Mouse (Mus musculus) C3H10T1/2 (cell line): ENCODE measurements around the gene Ric8a. TPM values are rescaled to one million over a fixed set of nuclear protein-coding genes. Genes with fewer than 3 reads are reported as not detected.

ENCODE experiments used
- polyA plus RNA-seq, 2 experiments: library from polyadenylated mRNA; unstranded; fragments of >200 nt; fragmentation: generic; extraction: Trizol; gene quantifications; one replicate each; pipeline ENCODE4 v1.2.1; 2012; ENCODE audit warnings: missing spikeins in 2 of 2

The Ric8a gene
- polyA plus RNA-seq: 10 to 100 TPM; 19.4 to 29.0 TPM

DNA sequence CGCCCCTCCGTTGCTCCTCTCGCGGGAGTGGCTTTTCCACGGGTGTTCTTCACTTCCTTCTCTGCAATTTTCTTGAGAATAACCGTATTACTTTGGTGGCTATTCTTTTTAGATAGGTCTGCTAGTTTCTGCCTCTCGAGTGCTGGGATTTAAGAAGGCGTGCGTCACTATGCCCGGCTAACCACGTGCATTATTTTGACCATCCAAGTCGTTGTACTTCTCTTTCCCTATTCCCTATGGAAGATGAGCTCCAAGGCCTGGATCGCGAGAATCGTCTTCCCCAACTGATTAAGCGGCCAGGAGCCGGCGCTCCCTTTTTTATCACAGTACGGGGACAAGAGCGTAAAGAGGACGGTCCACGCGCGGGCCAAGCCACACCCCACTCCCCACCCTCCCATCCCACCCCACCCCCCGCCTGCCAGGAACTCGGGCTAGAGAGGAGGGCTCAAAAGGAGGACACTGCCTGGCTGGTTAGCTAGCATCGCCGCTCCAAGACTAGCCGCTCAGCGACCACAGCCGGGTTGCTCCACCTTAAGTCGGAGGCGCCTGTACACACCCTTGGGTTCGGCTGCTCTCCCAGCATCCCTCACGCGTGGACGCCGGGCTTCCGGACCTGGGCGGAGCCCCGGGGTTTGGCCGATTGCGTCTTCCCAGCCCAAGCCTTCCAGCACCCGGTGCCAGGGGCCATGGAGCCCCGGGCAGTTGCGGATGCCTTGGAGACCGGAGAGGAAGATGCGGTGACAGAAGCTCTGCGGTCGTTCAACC is at the start of gene Ric8a:
TSS of gene Ric8a (plus strand) at position 173 of the 765 bp plus-strand sequence.

DNA sequence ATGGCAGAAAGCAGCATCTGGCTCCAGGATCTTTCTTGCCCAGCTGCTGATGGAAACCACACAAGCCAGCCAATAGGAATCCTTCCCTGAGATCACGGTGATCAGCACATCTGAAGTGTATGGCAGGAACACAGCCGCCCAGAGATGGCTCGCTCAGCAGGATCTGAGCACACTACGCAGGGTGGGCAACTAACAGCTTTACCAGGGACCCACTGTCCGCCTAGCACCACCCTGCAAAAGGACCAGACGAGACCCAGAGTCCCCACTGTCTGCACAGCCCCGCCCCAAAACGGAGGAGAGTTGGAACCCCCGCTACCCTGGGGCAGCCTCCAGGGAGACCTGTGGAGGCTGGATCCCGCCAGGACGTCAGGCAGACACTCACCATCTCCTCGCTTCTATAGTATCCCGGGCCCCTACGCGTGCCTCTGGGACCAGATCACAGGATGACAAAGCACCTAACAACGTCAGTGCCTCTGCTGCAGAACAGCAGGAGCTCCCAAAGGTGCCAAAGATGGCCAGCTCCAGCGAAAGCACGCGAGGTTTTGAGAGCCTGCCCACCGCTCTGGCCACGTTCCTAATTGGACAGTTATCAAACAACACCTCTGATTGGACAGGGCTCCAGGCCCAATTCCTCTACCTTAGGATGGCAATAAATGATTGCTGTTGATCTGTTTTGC is 35.0 kb upstream of the Ric8a start, which contains the start of gene Zfp941:
TSS of gene Zfp941 (minus strand) at position 526 of the 677 bp plus-strand sequence.

DNA sequence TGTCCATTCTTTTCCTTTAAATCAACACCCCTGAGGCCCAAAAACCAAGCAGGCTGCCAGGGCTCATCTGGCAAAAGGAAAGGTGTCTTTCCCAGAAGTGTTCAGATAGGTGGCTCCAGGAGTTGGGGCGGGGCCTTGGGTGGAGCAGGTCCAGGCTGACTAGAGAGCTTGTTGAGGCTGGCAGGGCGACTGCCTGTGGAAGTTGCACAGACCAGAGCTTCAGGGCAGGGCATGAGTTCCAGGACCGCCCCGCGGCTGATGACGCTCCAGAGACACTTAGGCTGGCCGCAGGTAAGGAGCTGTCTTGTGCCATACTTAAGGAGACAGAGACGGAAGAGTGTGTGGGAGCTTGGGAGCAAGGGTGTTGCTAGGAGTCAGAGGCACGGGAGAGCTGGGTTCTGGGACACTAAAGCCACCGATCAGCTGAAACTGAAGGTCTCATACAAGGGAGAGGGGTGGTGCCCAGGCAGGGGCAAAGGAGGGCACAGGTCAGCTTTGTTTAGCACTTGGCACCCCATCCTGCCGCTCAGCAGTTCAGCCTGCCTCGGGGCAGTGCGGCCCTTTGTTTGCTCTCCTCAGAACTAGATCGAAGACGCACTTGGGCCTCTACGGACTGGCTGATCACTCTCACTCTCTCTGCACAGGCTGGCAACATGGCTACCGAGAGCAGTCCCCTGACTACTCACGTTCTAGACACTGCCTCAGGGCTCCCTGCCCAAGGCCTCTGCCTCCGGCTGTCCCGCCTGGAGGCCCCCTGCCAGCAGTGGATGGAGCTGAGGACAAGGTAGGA is 21.6 kb upstream of the Ric8a start, which contains the start of gene Urah:
TSS of gene Urah (plus strand) at position 51 of the 790 bp plus-strand sequence.

DNA sequence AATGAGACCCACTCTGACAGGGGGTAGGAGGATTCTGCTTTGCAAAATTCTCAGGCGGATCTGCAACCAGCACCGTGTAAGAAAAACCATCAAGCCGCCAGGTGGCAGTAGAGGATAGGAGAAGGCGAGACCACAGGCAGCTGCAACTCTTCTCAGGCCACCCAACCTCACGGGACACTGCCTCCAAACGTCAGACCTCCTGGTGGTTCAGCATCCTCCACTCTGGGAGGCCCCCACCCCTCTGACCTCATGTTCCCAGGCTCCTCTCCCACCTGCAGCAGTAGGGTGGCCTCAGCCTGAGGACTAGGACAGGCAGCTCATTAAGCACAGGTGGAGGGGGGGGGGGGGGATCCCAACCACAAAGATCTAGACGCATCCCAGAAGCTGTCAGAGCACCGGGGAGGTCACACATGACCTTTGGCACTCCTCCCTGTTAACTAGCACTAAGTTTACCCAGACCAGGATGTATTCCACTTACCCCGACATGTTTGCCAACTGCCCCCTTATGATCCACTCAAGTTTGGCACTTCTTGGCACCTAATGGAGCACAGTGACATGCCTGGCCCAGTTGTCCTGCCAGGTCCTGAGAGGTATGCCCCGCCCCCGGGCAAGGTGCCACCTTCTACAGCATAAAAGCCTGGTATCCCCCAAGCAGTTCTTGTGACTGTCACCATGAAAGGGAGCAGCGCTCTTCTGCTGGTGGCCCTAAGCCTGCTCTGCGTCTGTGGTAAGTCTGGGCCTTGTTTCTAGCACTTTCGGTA is 11.7 kb upstream of the Ric8a start, which contains the start of gene Scgb1c1:
TSS of gene Scgb1c1 (plus strand) at position 643 of the 761 bp plus-strand sequence.

DNA sequence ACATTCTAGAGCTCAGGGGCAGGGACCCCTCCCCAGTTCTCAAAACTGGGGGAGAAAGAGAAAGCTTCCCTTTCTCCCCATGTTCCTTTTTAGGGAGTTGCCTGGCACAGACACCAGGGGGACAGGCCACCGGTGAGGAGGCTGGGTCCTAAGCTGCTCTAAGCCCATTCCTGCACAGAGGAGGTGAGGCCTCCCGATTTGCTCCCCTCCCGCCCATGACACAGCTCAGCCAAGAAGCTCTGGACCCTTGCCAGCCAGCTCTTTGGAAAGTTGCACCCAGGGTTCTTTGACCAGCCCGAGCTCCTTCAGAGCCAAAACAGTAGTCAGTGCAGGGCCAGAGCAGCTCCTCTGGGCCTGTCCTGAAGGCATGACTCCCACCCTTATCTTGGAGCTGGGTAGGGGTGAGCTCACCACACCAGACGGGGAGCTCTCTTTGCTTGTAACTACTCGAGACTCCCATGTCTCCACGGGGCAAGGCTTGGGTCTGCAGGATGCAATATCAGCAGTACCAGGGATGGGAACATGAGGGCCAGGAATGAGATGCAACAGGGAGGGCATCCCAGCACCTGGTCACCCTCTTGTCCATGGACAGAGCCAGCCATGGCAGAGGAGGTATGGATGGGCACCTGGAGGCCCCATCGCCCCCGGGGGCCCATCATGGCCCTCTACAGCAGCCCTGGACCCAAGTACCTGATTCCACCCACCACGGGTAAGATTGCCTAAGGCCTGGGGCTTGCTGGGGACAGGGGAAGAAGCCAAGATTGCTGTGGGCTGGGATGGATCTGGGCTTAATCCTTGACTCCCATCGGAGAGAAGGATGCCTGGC is 8.8 kb upstream of the Ric8a start, which contains the start of gene Odf3:
TSS of gene Odf3 (plus strand) at position 51 of the 826 bp plus-strand sequence.

DNA sequence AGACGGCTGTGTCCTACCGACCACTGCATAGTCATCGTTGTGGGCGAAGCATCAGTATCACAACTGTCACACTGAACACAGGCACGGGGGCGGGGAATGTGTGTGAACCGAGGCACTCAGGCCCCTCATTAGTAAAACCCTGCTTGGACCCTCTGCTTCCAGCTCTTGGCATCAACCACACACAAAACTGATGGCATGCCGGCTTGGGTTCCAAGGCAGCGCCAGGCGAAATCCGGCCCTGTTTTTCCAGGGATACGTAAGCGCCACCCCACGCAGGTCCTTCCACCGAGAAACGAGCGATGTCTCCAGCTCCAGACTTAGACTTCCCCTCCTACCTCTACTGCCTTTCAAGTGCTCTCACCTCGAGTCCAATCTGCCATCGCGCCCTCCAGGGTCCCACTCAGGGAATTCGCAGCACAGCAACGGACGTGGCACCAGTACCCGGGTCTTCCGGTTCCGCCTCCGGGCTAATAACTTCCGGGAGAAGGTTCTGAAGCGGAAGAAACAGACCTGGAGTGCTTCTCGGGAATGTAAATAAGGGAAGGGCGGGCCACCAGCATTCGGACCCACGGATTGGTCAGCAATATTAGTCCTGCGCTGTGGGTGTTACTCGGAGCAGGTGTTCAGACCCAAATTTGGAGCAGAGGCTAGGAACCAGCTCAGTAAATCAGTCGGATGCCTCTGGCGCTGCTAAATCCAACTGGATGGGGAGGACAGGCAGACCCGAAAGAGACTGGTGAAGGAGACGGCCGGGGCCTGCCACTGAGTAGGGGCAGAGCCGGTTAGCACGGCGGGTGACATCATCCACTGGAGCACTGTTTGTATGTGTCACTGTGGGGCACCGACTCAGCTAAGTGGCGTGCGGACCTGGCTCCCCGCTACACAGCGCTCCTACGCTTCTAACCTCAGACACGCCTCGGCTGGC is 635 bp upstream of the Ric8a start, which contains the start of gene Gm45785:
TSS of gene Gm45785 (minus strand) at position 472 of the 925 bp plus-strand sequence.

DNA sequence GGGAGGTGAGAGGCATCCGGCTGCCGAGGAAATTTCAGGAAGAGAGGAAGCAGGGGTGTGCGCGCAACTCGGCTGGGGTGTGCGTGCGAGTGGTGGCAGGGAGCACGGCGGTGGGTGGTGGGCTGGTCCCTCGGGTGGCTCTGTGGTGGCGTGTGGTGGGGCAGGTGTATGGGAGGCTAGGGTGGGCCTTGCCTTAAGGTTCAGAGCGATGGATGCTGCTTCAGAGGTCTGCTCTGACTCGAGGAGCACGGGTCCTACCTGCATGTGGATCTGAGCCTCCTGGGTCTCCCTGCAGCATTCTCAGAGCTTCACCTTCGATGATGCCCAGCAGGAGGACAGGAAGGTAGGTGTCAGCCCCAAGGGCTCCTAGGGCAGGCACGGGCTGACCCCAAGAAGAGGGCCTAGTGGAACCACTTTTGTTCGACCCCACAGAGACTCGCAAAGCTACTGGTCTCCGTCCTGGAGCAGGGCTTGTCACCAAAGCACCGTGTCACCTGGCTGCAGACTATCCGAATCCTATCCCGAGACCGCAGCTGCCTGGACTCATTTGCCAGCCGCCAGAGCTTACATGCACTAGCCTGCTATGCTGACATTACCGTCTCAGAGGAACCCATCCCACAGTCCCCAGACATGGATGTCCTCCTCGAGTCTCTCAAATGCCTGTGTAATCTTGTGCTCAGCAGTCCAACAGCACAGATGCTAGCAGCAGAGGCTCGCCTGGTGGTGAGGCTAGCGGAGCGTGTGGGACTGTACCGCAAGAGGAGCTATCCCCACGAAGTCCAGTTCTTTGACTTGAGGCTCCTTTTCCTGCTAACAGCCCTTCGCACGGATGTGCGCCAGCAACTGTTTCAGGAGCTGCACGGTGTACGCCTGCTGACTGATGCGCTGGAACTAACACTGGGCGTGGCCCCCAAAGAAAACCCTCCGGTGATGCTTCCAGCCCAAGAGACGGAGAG is 1.1 kb downstream of the Ric8a start, which contains the start of gene Bet1l:
TSS of gene Bet1l (minus strand) at position 28 of the 956 bp plus-strand sequence.

DNA sequence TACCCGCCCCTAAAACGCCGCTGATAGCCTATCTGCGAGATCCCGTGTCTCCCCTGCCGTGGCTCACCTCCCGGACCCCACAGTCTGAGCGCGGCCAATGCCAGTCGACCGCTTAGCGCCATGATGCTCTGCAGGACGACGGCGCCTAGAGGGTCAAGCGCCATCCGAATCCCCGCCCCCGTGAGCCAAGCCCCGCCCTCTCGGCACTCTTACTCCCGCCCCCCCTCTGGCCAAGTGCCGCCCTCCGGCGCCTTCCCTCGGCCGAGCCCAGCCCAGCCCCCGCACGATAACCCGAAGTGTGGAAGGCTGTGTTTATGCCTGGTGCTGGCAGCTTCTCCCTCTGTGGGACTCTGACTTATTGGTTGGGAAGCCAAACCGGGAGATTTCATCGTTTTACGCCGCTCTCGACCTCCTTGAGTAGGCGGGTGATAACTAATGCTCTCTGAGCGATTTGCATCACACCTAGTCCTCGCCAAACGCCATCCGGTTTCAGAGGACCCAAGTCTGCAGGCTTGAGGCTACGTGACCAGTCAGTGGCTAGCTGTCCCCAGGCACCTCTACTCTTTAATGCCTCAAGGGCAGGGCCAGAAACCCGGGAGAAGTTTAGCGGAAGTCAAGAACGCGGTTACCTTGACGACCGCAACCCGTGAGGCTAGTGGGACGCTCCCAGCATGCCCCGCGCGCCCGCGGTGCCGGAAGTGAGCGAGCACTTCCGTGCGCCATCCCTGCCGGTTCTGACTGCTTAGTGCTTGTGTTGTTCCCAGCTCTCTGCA is 25.1 kb downstream of the Ric8a start, which contains the start of the genes Psmd13 and Sirt3:
TSS of gene Psmd13 (plus strand) at position 273 of the 773 bp plus-strand sequence.
TSS of gene Sirt3 (minus strand) at position 614 of the 773 bp plus-strand sequence.

DNA sequence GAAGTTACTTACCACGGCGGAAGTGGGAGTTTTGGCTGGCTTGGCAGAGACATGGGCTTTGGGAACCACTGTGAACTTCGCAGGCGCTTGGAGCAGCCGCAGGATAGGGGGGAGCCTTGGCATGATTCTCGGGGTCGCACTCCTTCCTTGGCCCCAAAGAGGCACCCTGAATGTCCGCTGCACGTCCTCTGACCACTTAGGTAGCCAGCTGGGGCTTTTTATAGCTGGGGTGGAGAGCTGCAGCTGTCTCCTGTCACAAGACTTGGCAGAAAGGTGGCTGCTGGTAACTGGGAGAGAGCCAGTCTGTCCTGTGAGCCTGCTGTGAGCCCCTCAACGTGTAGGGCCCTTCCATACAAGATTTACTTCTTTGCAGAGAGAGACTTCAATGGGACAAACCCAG is 43.5 kb downstream of the Ric8a start, which contains the start of gene Cox8b:
TSS of gene Cox8b (minus strand) at position 227 of the 400 bp plus-strand sequence.

Other genes starting within 250 kb of the Ric8a start
- not detected for gene Olfr61, start 228.0 kb upstream of the Ric8a start, polyA plus RNA-seq
- gene Olfr53, start 210.5 kb upstream of the Ric8a start, polyA plus RNA-seq: not detected
- under 1 TPM in 1 of 2 experiments, not detected in 1; under 0.01 TPM for gene Olfr539, start 197.0 kb upstream of the Ric8a start, polyA plus RNA-seq
- gene Olfr45, start 175.0 kb upstream of the Ric8a start, polyA plus RNA-seq: not detected
- gene Olfr541, start 159.7 kb upstream of the Ric8a start, polyA plus RNA-seq: not detected
- under 1 TPM in 1 of 2 experiments, not detected in 1; 0.01 TPM for gene Cyp2e1, start 93.2 kb upstream of the Ric8a start, polyA plus RNA-seq
- not detected for gene Syce1, start 69.1 kb upstream of the Ric8a start, polyA plus RNA-seq
- gene Zfp941, start 34.8 kb upstream of the Ric8a start, polyA plus RNA-seq: under 1 TPM in 1 of 2 experiments, not detected in 1; 0.02 TPM
- under 1 TPM; 0.09 TPM for gene Urah, start 21.9 kb upstream of the Ric8a start, polyA plus RNA-seq
- gene Scgb1c1, start 11.4 kb upstream of the Ric8a start, polyA plus RNA-seq: not detected
- gene Odf3, start 9.2 kb upstream of the Ric8a start, polyA plus RNA-seq: under 1 TPM in 1 of 2 experiments, not detected in 1; 0.05 TPM
- gene Gm45785, start 626 bp upstream of the Ric8a start, polyA plus RNA-seq: not detected
- gene Bet1l, start 620 bp downstream of the Ric8a start, polyA plus RNA-seq: 10 to 100 TPM; 11.9 to 31.0 TPM
- 100 to 1,000 TPM in 1 of 2 experiments, 10 to 100 TPM in 1; 91.3 to 207 TPM for gene Psmd13, start 25.0 kb downstream of the Ric8a start, polyA plus RNA-seq
- 10 to 100 TPM in 1 of 2 experiments, 1 to 10 TPM in 1; 7.5 to 19.5 TPM for gene Sirt3, start 25.4 kb downstream of the Ric8a start, polyA plus RNA-seq
- not detected for gene Cox8b, start 43.5 kb downstream of the Ric8a start, polyA plus RNA-seq
- gene Nlrp6, start 63.9 kb downstream of the Ric8a start, polyA plus RNA-seq: under 1 TPM in 1 of 2 experiments, not detected in 1; 0.02 TPM
- 10 to 100 TPM; 13.7 to 29.8 TPM for gene Pgghg, start 84.4 kb downstream of the Ric8a start, polyA plus RNA-seq
- 1 to 10 TPM in 1 of 2 experiments, under 1 TPM in 1; 0.25 to 2.7 TPM for gene Ifitm5, start 93.3 kb downstream of the Ric8a start, polyA plus RNA-seq
- under 1 TPM; 0.14 to 0.58 TPM for gene Gm45717, start 99.0 kb downstream of the Ric8a start, polyA plus RNA-seq
- 1,000 to 10,000 TPM; 1,155 to 1,564 TPM for gene Ifitm2, start 99.0 kb downstream of the Ric8a start, polyA plus RNA-seq
- gene Ifitm1, start 110.3 kb downstream of the Ric8a start, polyA plus RNA-seq: 10 to 100 TPM; 12.2 to 27.4 TPM
- gene Ifitm3, start 153.8 kb downstream of the Ric8a start, polyA plus RNA-seq: 1,000 to 10,000 TPM; 1,553 to 1,705 TPM
- 1 to 10 TPM; 2.5 to 4.3 TPM for gene Ifitm6, start 161.0 kb downstream of the Ric8a start, polyA plus RNA-seq
- gene Gm17387, start 172.2 kb downstream of the Ric8a start, polyA plus RNA-seq: not detected
- gene B4galnt4, start 204.1 kb downstream of the Ric8a start, polyA plus RNA-seq: 1 to 10 TPM; 3.9 to 4.3 TPM
- gene Pkp3, start 221.3 kb downstream of the Ric8a start, polyA plus RNA-seq: 1 to 10 TPM; 1.8 to 6.9 TPM
- gene Sigirr, start 243.6 kb downstream of the Ric8a start, polyA plus RNA-seq: 1 to 10 TPM; 3.7 to 6.1 TPM